Mouse (Mus musculus) ovary, postnatal 10 days (tissue): ENCODE results near the gene Ing1.

Experiments
- DNase-seq: peaks from one replicate; pipeline ENCODE4 v3.0.0; 2022; ENCODE audit warnings: low spot score

Ing1 gene

DNA sequence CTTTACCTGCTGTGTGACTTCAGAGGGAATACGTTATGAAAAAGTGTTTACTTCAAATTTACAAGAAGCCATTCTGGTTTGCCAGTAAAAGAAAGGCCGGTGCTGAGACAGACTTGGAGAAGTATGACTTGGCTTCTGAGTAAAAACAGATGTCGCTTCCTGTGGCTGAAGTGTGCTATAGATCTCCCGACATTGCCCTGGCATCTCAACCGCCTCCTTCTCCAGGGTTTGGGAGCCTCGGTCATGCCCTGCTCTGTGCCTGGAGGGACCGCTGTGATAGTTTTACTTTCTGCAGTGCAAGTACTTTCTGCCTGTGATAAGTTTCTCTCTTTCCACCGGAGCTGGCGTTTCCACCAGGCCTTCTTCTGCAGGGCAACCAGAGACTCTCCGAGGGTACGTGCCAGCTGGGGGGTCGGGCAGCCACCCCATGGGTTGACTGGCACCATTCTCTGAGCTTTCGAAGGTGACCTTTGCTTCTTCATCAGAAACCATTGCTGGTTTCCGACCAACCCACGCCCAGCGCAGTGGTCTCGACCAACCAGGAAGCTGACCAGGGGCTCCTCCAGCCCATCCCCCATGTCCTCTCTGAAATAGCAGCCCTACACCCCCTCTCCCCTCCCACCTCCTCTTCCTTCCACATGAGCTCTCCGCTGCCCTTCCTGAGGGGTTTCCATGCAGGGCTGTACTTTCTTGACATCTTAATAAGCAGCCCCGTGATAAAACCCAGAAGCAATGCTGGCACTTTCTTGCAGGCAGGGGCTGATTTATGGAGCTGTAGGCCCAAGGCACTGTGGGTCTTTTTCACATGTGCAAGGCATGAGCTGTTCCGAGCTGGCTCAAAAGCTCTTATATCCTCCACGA, 30.4 kb downstream of the Ing1 start:
- no peak for DNase-seq

DNA sequence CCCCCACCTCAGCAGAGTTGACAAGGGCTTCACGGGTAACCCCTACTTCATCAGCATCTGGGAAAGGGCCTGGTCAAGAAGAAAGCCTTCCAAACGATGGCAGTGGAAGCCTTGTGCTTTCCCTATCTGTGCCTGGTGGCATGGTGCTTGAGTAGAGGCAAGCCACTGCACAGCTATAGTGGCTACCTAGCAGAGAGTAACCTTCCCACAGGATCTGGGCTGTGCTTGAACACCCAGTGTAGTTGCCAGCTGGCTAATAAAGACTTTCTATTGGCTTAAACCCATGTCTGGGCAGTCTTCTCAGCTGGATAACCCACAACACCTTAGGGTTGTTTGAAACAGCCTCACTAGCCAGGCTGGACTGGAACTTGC, 31.0 kb downstream of the Ing1 start:
- DNase-seq = no peak

DNA sequence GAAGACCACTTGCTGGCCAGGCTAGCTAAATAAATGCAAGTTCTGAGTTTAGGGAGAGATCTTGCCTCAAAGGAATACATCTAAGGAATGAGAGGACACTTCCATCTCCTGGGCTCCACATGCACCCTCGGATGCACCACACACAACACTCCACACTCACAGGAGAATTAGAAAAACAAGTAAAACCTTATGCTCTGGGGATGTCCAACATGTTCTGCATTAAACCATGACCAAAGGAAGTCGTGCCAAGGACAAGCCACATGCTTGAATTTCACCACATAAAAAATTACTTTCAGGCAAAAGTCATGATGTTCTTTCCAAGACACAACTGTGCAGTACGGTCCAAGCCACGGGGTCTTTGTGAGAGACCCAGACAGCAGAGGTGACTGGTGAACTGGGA, 36.5 kb downstream of the Ing1 start:
- no peak for DNase-seq

DNA sequence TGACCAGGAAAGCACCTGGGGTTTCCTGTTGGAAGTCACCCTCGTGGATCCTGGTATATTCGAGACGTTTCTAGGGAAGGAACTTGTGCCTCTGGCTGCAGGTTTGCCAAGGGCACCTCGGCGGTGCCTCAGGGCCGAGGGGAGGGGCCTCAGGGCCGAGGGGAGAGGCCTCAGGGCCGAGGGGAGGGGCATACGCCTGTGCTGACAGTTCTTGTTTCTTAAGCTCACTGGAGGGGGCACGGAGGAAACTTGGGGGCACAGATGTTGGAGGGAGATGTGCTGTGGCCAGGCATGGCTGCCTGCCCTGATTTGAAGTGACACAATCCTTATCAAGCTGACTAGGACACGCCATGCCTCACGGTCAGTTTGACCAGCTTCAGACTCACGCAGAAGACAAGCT, 36.9 kb downstream of the Ing1 start:
- no peak for DNase-seq

DNA sequence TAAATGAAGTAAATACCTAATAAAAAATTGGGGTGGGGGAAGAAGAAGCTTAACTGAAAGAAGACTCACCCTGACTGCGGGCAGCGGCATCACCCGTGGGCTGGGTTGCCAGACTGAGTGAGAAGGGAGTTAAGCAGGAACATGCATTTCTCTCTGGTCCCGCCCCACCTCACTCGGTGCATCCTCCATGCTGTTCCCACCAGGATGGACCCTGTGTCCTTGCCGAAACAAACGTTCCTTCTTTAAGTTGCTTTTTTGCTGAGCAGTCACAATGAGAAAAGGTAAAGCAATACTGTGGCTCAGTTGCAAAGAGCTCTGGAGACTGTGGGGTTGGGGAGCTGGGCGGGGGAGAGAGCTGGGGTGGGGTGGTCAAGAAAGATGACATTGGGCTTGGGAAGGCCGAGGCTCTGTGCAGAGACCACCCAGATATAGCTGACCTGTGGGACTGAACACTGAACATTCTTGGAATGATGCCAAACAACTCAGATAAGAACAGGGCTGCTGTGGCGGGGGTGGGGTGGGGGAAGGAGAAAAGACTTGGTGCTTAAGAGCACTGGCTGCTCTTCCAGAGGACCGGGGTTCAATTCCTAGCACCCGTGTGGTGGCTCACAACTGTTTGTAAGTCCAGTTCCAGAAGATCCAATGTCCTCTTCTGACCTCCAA, 38.0 kb downstream of the Ing1 start:
- no peak for DNase-seq

DNA sequence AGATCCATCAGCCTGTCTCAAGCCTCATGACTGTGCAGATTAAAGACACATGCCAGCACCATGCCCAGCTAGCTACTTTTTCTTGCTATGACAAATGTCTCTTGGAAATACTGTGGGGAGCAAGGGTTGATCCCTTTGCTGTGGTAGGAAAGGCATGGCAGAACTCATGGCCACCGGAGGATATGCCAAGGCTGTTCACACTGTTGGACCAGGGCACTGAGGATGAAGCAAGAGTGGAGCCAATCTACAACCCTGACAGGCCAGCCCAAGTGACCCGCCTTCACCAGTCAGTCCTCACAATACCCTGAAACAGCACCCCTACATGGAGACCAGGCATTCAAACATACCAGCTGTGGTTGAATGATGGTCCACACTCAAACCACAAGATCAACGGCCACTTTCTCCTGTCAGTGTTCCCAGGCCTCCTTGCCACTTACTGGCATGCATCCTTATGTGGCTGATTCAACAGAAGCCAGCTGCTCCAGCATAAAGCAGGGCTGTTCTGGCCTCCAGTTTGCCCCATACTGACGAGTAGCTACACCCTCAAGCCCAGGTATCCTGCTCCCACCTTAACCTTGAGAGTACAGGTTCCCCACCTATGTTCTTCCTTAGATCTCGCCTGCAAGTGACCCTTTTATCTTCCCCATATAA, 45.1 kb downstream of the Ing1 start:
- DNase-seq = no peak

DNA sequence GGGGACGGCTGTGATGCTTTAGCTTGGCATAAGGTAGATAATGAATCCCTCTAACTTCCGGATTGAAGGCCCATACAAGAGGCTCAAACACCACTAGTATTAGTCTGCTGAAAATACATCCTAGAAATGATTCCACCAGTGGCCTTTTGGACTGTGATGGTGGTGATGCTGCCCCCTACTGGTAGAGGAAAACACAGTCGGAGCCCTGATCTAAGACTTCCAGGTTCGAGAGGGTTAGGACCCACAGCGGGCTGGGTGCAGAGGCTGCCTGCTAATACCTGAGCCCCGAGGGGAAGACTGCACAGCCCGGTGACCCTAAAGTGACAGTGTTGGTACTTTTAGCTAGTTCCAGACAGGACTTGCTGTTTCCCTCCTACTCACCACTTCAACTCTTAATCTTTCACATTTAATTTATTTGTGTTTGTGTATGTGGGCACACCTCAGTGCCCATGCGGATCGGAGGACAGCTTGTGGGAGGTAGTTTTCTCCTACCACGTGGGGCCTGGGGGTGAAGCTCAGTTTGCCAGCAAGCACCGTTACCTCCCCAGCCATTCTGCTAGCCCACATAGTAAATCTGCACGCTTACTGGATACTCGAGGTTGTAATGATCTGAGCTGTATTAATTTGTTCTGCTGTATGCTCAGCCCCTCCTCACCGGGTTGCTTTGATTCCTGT, 46.8 kb downstream of the Ing1 start:
- no peak for DNase-seq

DNA sequence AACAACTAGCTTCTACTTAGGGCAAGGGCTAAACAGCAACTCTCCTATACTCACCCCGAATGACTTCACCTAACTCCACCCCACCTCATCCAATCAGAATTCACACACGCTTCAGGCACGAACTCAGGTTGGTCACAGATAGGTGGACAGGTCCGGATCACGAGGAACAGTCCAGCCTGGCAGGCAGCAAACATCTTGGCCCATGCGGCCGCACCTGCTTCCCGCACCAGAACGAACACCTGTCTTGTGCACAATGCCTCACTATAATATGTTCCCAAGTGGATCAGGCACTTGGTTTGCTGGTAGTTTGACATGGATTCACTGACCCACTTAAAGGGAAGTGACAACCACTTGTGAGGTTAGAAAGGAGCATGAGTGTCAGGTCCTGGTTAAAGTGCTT, 53.5 kb downstream of the Ing1 start:
- no peak for DNase-seq
